Mouse (Mus musculus): ENCODE measurements around the gene Cd47. TPM values are rescaled to one million over a fixed set of nuclear protein-coding genes. Genes with fewer than 3 reads are reported as not detected.

Cd47 gene
- total RNA-seq, 2 experiments from 2014 or later, result 41.9 to 49.2 TPM

GRCm38 (mm10) chr16:49915532-49916476 is 115.5 kb downstream of the Cd47 start:
- DNase-seq, result no peak

GRCm38 (mm10) chr16:49920191-49920590 is 119.9 kb downstream of the Cd47 start:
- DNase-seq, result no peak

- no peak for DNase-seq
Measured at GRCm38 (mm10) chr16:49921677-49922076, 121.3 kb downstream of the Cd47 start.

DNA sequence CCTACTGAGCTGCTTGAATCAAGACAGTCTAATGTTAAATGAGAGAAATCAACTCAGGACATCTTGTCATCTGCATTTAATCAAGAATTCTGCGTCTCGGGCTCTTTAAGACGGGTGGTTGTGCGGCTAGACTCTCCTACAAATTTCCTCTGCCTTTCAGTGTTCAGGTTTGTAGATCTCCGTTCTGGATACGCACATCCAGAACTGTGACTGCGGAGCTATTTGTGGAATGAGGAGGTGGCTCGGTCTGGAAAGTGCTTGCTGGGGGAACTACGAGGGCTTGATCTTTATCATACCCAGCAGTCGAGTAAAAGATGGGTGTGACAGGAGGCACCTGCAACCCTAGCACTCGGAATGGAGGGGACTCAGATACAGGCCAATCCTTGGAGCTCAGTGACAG is 121.8 kb downstream of the Cd47 start:
- no peak for DNase-seq

DNA sequence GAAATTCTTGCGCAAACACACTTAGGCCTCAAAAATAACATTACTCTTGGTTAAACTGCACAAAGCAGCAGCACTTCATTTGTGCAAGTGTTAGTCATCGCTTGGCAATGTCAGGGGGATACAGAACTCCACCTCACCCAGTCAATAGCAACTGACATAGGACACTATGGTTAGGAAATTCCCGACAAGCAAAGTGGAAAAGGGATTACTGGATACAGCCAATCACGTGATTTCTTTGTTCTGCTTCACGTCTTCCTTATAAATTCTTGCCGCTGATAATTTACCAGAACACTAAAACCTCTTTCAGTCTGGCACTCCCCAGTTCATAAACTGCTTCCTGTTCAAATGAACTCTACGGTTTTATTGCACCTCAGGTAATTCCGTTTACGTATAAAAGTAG is 123.4 kb downstream of the Cd47 start:
- no peak for DNase-seq

DNA sequence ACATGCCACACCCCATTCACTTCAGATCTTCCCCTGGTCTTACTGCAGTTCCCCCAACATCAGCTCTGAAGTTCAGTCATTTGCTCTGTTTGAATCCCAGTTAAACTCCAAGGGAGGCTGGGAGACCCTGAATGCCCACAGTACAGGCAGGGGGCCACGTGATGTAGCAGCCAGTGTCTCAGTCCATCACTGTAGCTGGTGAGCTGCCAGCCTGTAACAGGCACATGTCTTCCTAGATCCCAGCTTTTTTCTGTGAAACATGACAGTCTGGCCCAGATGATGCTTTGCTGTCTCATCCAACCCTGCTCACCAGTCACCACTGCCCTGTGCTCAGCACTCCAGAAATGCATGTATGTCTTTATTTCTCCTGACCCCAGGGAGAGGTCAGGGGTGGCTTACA is 124.6 kb downstream of the Cd47 start:
- DNase-seq, result no peak

GRCm38 (mm10) chr16:49933274-49933673 is 132.9 kb downstream of the Cd47 start:
- no peak for DNase-seq

DNA sequence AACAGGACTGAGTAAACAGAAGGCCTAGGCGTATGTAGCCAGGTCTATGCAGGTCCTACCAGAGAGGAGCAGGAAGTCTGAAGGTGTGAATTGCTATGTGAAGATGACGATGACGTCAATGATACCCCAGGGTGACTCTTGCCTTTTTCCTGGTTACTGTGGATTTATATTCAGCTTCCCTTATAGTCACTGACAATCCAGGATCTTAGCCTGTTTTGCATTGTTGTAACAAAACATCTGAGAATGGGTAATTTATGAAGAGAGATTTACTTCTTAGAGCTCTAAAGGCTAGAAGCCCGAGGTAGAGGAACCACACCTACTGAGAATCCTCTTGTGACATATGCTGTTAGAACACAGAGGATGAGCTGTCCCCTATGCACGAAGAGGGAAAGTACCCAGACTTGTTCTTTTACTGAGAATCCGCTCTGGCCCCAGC is 135.7 kb downstream of the Cd47 start:
- no peak for DNase-seq

DNA sequence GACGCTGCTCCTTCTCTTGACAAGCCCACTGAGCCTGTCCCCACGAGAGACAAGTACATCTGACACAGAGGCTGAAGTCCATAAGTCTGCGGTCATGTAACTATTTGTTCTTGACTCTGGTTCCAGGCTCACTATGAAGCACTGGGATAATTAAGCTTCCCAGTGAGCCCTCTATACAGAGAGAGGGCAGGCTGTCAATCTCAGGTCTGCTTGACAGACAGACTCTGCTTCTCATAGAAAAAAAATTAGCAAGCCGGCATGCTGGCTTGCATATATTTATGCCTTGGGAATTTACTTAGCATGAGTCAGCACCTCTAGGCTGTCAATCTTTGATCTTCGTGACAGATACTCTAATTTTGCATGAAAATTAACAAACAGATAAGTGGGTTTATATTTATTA is 136.5 kb downstream of the Cd47 start:
- no peak for DNase-seq

- DNase-seq, result no peak
Measured at GRCm38 (mm10) chr16:49937218-49938165, 137.2 kb downstream of the Cd47 start.

DNA sequence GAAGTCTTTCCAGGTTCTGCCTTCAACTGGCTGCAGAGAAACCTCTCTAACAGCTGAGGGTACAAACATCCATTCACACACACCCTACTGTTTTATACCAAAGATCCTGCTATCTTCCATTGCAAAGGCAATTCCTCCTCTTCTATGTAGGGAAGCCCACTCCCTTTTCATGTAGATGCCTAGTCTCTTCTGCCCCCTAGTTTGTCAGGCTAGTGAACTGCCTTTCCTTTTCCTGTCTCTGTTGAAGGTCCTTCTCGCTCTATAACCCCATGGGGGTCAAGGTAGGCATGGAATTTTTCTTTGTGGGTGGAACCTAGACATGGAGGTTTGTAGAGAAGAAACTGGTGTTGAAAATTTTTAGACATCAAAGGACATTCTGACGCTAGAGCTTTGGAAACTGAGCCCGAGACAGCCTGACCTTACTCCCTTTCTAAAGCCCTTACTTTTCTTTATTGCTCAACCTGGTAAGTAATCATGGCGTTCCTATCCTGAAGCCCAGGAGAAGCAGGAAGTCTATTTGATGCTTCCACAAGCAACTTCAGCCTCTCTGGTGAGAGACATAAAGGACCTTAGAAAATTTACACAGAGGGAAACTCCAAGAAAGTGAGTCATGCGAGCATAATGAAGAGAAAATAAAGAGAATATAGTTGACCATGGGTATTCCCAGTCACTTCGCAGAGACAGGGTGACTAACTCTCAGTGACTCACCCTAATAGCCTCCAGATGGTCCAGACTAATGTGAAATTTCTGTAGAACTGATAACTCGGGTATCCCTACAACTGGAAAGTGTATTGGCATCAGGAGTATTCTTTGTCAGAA is 138.4 kb downstream of the Cd47 start:
- no peak for DNase-seq

DNA sequence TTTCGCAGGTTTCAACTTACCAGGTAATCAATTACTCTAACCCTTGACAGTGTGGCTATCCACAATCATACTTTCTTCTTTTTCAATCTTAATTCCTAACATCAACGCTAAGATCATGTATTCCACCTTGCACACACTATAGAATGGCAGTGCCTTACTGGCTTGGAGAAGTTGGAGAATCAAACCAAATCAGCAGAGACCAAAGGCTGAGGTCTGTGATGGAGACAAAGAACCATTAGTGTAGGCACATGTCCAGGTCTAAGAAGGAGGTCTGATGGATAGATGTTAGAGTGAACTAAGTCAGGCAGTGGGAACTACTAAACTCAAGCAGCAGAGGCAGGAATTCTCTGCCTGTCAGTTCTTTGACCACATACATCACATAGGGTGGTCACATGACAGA is 139.0 kb downstream of the Cd47 start:
- no peak for DNase-seq

DNA sequence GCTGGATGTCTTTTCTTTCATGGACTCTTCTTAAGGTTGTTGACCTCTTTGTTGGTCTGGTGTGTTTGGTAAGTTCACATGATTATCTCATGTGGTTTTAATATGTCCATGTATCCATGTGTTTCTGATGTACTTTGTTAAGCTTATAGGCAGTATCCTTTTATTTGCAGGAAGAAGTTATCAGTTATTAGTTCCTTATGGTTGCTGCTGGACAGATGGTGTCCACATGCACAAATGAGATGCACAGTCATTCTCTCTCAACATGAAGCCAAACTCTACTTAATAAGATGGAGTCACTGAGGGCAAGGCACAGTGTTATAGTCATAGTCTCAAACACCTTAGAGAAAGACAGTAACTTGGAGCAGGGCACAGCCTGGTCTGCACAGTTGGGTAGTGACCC is 140.1 kb downstream of the Cd47 start:
- DNase-seq, result no peak

DNA sequence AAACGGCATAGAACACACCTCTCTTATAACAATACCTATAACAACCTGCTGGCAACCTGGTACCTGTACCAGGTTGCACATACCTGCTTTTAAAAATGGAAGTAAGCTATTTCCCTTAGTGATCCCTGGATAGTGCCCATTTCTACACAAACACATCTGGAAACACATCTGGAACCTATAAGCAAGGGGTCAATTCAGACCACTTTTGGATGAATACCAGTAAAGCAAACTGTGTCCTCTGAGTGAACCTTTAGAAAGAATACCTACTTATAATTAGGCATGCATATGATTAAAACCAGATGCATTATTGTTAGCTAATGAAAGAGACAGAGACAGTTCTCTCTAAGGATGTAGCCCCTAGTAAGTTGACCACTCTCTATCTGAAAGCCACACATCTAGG is 140.7 kb downstream of the Cd47 start:
- DNase-seq, result no peak

GRCm38 (mm10) chr16:49943726-49944125 is 143.4 kb downstream of the Cd47 start:
- no peak for DNase-seq

DNA sequence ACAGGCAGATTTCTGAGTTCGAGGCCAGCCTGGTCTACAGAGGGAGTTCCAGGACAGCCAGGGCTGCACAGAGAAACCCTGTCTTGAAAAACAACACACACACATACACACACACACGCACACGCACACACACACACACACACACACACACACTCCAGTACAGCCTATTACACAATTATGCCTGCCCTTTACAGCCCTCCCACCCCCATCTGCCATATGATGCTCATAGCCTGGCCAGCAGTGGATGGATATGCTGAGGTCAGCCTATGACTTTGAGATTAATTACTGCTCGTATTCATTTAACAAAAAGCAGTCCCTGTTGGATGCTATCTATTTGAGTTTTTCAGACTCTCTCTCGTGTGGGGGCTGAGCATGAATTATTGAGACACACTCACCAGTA is 144.8 kb downstream of the Cd47 start:
- DNase-seq, result no peak

- DNase-seq, result no peak
Measured at GRCm38 (mm10) chr16:49947049-49947448, 146.7 kb downstream of the Cd47 start.

GRCm38 (mm10) chr16:49947610-49948009 is 147.3 kb downstream of the Cd47 start:
- no peak for DNase-seq

- DNase-seq, result no peak
Measured at GRCm38 (mm10) chr16:49948287-49948686, 148.0 kb downstream of the Cd47 start.

- DNase-seq, result no peak
Measured at GRCm38 (mm10) chr16:49949261-49949660, 148.9 kb downstream of the Cd47 start.

DNA sequence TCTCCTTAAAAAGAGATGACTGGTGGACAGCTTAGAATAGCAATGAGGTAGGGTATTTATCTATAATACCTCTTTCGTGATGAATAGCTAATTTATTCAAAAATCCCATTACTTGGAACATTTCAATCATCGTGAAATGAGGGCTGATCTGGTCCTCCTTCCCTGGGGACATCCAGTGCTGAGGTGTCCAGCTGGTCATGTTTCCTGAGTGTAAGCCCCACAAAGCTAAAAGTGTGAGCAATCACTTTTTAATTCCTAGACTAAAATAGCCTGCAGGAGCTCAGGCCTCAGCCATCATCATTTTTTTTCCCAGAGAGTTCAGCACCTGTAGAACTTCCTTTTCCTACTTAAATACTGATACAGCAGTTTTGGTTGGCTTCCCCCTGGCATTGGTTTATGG is 150.0 kb downstream of the Cd47 start:
- DNase-seq, result no peak

DNA sequence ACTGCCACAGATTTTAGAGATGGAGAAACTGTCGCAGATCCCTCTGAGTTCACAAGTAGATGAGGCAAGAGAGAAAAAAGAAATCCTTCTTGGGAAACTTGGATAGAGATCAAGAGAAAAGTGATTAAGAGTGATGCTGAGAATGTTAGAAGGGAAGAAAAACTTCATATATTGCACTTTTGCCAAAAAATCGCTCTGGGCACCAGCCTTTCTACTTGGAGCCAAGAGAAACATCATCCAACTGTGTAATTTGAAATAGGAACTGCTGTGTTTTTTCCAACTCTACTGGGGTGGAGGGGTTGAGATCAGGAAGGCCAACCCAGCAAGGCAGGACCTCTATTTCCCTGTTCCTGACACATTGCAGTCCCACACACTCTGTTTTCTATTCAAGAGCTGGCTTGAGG is 151.0 kb downstream of the Cd47 start:
- DNase-seq, result no peak

All from gastrocnemius, postnatal 10 days (tissue).